Mouse (Mus musculus): Measurements from ENCODE around the gene Slc35e1. TPM values are rescaled to one million over a fixed set of nuclear protein-coding genes. Genes with fewer than 3 reads are reported as not detected.

Slc35e1 gene
- polyA plus RNA-seq, 1 experiment from 2014 or later = 13.4 TPM

DNA sequence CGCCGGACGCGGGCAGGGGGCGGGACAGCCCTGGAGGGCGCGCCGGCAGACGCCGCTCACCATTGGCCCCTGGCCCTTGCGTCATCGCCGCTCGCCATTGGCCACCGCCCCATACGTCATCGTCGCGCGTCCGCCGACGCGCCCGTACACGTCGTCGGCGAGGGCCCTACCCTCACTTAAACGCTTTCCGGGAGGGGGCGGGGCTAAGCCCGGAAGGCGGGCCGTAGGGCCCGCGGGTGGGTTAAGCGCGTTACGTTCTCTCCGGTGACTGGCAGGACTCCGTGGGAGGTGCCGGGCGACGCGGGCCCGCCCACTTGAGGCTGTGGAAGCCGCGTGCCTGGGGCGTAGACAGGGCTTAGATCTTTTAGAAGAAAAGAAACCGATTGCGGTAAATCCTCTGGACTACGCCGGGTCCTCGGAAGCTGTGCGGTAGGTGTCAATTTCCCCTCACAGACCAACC, 238 bp upstream of the Slc35e1 start:
- Histone ChIP-seq H3K4me1 (ENCODE audit: control insufficient read depth, insufficient read depth, low read length) (peaks cover 18% of the 10 kb centered on the region), H3K27me3 (ENCODE audit: control insufficient read depth, insufficient read depth, low read length) (no peaks in the 10 kb centered on the region), H3K9ac (ENCODE audit: low read length) (peak overlapping the region; percentile 79), H3K4me2 (peak overlapping the region; percentile 96), H3K36me3 (ENCODE audit: control insufficient read depth, insufficient read depth, low read length) (peaks cover 8% of the 10 kb centered on the region), H3K9me3 (ENCODE audit: control insufficient read depth, low read length) (no peaks in the 10 kb centered on the region), H3K4me3 (ENCODE audit: low read depth, low read length) (peak overlapping the region; percentile 91), H3K27ac (ENCODE audit: low read depth, low read length) (no peak overlapping the region)
- peak; percentile 97 for ATAC-seq (ENCODE audit: low FRiP score)
- WGBS = under 1% methylated on average over 51 of the region's 56 CpGs
- peak; percentile 100 for DNase-seq (ENCODE audit: low spot score, missing footprints)

DNA sequence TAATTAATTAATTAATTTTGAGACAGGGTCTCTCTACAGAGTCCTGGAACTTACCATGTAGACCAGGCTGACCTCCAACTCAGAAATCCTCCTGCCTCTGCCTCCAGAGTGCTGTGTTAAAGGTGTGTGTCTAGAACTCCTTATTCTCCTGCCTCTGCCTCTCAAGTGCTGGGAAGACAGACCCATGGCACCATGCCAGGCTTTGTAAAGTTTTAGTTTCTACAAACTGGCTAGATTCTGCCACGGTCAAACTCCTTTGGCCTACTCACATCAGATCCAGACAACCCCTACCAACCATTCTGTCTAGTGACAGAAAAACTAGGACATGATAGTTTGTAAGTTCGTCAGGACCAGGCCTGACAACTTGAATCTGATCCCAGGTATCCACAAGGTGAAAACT, 1.4 kb downstream of the Slc35e1 start:
- ATAC-seq (ENCODE audit: low FRiP score) = no peak
- Histone ChIP-seq H3K4me2 (peak overlapping the region; percentile 96), H3K4me3 (ENCODE audit: low read depth, low read length) (peak overlapping the region; percentile 91), H3K9me3 (ENCODE audit: control insufficient read depth, low read length) (no peaks in the 10 kb centered on the region), H3K36me3 (ENCODE audit: control insufficient read depth, insufficient read depth, low read length) (peaks cover 8% of the 10 kb centered on the region), H3K27ac (ENCODE audit: low read depth, low read length) (no peak overlapping the region), H3K27me3 (ENCODE audit: control insufficient read depth, insufficient read depth, low read length) (no peaks in the 10 kb centered on the region), H3K9ac (ENCODE audit: low read length) (peak overlapping the region; percentile 79; the same call in 1 of the 2 replicates), H3K4me1 (ENCODE audit: control insufficient read depth, insufficient read depth, low read length) (peaks cover 18% of the 10 kb centered on the region)
- DNase-seq (ENCODE audit: low spot score, missing footprints) = no peak
- 86% methylated on average over 2 of the region's 2 CpGs for WGBS

DNA sequence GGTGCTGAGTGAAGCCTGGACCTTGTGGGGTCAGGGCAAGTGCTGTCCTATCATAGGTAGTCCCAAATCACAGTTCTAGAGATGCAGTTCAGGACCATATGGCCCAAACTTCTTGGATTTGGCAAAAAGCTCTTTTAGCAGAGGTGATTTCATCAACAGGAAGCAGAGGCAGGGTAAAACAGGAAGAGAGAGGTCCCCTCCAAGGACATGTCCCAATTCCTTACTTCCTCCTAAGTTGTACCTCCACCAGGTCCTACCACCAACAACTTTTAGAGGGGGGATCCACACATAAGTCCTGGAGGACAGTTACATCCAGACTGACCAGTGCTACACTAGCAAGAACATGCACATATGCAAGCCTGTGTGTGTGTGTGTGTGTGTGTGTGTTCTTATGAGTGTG, 5.4 kb downstream of the Slc35e1 start:
- Histone ChIP-seq H3K27me3 (ENCODE audit: control insufficient read depth, insufficient read depth, low read length) (no peaks in the 10 kb centered on the region), H3K36me3 (ENCODE audit: control insufficient read depth, insufficient read depth, low read length) (peaks cover 8% of the 10 kb centered on the region), H3K9ac (ENCODE audit: low read length) (no peak overlapping the region), H3K9me3 (ENCODE audit: control insufficient read depth, low read length) (no peaks in the 10 kb centered on the region), H3K4me2 (no peak overlapping the region), H3K4me3 (ENCODE audit: low read depth, low read length) (no peak overlapping the region), H3K27ac (ENCODE audit: low read depth, low read length) (no peak overlapping the region), H3K4me1 (ENCODE audit: control insufficient read depth, insufficient read depth, low read length) (peaks cover 10% of the 10 kb centered on the region)
- DNase-seq (ENCODE audit: low spot score, missing footprints) (no peak), ATAC-seq (ENCODE audit: low FRiP score) (no peak)

DNA sequence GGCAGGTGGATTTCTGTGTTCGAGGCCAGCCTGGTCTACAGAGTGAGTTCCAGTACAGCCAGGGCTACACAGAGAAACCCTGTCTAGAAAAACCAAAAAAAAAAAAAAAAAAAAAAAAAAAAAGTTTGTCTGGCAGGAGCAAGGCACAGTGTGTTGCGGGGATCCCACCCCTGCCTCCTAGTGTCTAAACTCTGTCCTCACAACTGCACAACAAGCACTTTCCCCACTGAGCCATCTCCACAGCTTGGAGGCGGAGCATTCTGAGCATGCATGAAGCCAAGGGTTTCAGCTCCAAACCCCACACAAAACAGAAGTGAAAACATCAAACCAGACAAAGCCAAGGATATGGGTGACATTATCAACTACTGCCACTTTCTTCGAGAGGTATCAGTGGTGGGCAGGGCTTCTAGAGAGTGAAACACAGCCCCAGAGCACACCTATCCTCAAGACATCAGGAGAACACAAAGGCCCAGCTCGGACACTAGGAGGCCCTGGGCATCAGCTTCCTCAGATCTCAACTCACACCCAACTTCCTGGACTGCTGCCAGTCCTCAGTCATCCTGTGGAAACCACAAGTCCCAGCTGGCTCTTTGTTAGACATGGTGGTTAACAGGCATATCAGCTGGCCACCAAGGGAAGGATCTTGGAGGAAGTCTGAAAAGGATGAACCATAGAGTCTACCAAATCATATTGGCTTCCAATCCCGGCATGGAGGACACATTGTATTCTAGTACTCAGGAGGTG, 6.8 kb downstream of the Slc35e1 start:
- no peak overlapping the region for H3K9ac ChIP-seq (ENCODE audit: low read length)
- no peaks in the 10 kb centered on the region for H3K27me3 ChIP-seq (ENCODE audit: control insufficient read depth, insufficient read depth, low read length)
- no peak for DNase-seq (ENCODE audit: low spot score, missing footprints)
- H3K9me3 ChIP-seq (ENCODE audit: control insufficient read depth, low read length) = no peaks in the 10 kb centered on the region
- no peak for ATAC-seq (ENCODE audit: low FRiP score)
- H3K27ac ChIP-seq (ENCODE audit: low read depth, low read length) = no peak overlapping the region
- H3K4me1 ChIP-seq (ENCODE audit: control insufficient read depth, insufficient read depth, low read length) = peaks cover 3% of the 10 kb centered on the region
- no peak overlapping the region for H3K4me2 ChIP-seq
- no peak overlapping the region for H3K4me3 ChIP-seq (ENCODE audit: low read depth, low read length)
- 88% methylated on average over 6 of the region's 6 CpGs for WGBS
- H3K36me3 ChIP-seq (ENCODE audit: control insufficient read depth, insufficient read depth, low read length) = peaks cover 8% of the 10 kb centered on the region

DNA sequence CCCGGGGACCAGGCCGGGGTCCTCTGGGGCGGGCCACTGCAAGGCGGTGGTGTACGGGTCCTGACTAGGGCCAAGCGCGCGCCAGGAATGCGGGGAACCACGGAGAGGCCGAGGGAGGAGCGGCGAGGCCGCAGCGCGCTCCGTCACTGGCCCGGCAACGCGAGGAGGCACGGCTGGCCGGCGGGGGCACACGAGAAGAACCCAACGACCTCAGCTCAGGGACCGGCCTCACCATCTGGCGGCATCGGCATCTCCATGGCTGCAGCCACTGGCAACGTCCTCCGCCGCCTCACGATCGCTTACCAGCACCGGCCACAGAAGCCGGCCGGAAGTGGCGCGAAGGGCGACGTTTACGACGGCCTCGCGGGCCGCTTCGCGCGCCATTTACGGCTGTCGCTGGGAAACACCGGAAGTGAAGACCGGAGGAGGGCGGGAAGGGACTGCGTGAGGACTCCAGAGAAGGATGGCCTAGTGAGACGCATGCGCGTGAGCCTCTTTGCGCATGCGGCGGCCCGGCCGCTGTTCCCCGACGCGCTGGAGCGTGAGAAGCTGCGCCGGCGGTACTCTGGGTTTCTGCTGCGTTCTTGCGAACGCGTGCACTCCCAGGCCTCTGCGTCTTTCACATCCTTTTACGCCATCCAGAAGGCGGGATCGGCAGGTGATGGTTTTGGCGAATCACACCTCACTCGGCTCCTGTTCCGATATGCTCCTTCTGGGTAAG, 17.4 kb downstream of the Slc35e1 start, which contains the start of gene Cherp:
Cherp (minus strand) TSS at position 401 of the 721 bp plus-strand sequence.
- H3K27me3 ChIP-seq (ENCODE audit: control insufficient read depth, insufficient read depth, low read length) = no peaks in the 10 kb centered on the region
- no peaks in the 10 kb centered on the region for H3K9me3 ChIP-seq (ENCODE audit: control insufficient read depth, low read length)
- ATAC-seq (ENCODE audit: low FRiP score) (peak; percentile 96), DNase-seq (ENCODE audit: low spot score, missing footprints) (peak; percentile 99)
- H3K4me3 ChIP-seq (ENCODE audit: low read depth, low read length) = peak within 1 kb of the TSS; percentile 90
- H3K9ac ChIP-seq (ENCODE audit: low read length) = peak within 1 kb of the TSS; percentile 85
- H3K27ac ChIP-seq (ENCODE audit: low read depth, low read length) = peak within 1 kb of the TSS; percentile 74
- peaks cover 9% of the 10 kb centered on the region for H3K4me1 ChIP-seq (ENCODE audit: control insufficient read depth, insufficient read depth, low read length)
- under 1% methylated on average over 79 of the region's 80 CpGs for WGBS
- peak within 1 kb of the TSS; percentile 98 for H3K4me2 ChIP-seq
- peaks cover 17% of the 10 kb centered on the region for H3K36me3 ChIP-seq (ENCODE audit: control insufficient read depth, insufficient read depth, low read length)

DNA sequence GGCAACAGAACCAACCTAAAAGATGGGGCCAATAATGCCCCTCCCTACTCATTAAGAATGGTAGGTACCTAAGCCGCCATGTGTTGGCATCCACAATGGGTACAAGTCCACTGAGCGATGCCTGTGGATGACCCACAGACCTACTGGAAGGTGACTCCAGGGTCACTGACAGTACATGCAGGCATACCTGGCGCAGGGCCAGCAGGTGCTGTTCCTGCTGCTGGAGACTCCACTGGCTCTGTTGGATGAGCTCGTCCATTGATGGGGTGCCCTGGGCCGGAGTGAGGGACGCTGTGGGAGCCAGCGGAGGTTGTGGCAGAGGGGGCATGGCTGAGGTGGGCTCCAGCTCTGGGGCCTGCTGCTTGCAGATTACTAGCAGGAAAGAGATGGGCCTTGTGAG, 21.7 kb downstream of the Slc35e1 start:
- Histone ChIP-seq H3K27me3 (ENCODE audit: control insufficient read depth, insufficient read depth, low read length) (no peaks in the 10 kb centered on the region), H3K27ac (ENCODE audit: low read depth, low read length) (no peak overlapping the region), H3K9ac (ENCODE audit: low read length) (no peak overlapping the region), H3K9me3 (ENCODE audit: control insufficient read depth, low read length) (no peaks in the 10 kb centered on the region), H3K36me3 (ENCODE audit: control insufficient read depth, insufficient read depth, low read length) (peaks cover 50% of the 10 kb centered on the region), H3K4me1 (ENCODE audit: control insufficient read depth, insufficient read depth, low read length) (peaks cover 3% of the 10 kb centered on the region), H3K4me2 (no peak overlapping the region), H3K4me3 (ENCODE audit: low read depth, low read length) (no peak overlapping the region)
- 94% methylated on average over 7 of the region's 7 CpGs for WGBS
- DNase-seq (ENCODE audit: low spot score, missing footprints) (no peak), ATAC-seq (ENCODE audit: low FRiP score) (no peak)

DNA sequence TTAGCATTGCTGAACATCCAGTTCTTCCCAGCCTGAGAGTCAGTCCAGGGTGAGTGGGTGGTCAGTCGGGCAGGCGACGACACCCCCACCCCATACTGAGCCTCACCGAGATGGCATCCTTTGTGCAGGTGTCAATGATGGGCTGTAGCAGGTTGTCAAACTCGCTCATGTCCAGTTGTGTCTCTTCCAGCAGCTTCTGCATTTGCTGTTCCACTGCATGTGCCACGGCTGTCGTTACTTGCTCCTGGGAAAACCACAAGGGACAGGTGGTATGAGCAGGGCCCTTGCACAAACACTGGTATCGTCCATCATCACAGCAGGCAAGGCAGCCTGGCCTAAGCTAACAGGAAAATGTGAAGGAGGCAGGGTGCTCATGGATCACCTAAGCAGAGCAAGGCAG, 22.4 kb downstream of the Slc35e1 start:
- H3K27me3 ChIP-seq (ENCODE audit: control insufficient read depth, insufficient read depth, low read length) = no peaks in the 10 kb centered on the region

DNA sequence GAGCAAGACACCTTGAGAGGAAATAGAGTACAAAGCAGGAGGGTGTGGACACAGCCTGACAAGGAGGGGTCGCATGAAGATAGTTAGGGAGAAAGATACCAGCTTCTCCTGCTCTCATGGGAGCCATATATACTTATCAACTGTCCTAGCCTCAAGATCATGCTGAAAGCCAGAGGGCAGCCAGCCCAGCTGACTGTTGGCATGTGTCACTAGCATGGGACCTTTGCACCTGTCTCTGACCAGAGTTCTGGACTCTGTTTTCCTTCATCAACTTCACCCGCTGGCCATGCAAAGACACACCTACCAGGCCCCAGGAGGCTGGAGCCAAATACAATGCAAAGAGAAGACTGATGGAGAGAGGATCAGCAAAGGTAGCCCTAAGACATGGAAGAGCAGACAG, 23.2 kb downstream of the Slc35e1 start:
- DNase-seq (ENCODE audit: low spot score, missing footprints) = no peak
- Histone ChIP-seq H3K4me2 (no peak overlapping the region), H3K36me3 (ENCODE audit: control insufficient read depth, insufficient read depth, low read length) (peaks cover 63% of the 10 kb centered on the region), H3K27ac (ENCODE audit: low read depth, low read length) (no peak overlapping the region), H3K4me1 (ENCODE audit: control insufficient read depth, insufficient read depth, low read length) (peaks cover 2% of the 10 kb centered on the region), H3K9me3 (ENCODE audit: control insufficient read depth, low read length) (no peaks in the 10 kb centered on the region), H3K27me3 (ENCODE audit: control insufficient read depth, insufficient read depth, low read length) (no peaks in the 10 kb centered on the region), H3K9ac (ENCODE audit: low read length) (no peak overlapping the region), H3K4me3 (ENCODE audit: low read depth, low read length) (no peak overlapping the region)
- ATAC-seq (ENCODE audit: low FRiP score) = no peak
- WGBS = 88% methylated on average over 2 of the region's 2 CpGs

More for the DNA sequence above, 22.4 kb downstream of the Slc35e1 start:
- no peaks in the 10 kb centered on the region for H3K9me3 ChIP-seq (ENCODE audit: control insufficient read depth, low read length)
- H3K4me2 ChIP-seq = no peak overlapping the region
- 95% methylated on average over 8 of the region's 8 CpGs for WGBS
- H3K4me1 ChIP-seq (ENCODE audit: control insufficient read depth, insufficient read depth, low read length) = peaks cover 3% of the 10 kb centered on the region
- no peak for ATAC-seq (ENCODE audit: low FRiP score)
- H3K36me3 ChIP-seq (ENCODE audit: control insufficient read depth, insufficient read depth, low read length) = peaks cover 57% of the 10 kb centered on the region
- H3K4me3 ChIP-seq (ENCODE audit: low read depth, low read length) = no peak overlapping the region
- H3K27ac ChIP-seq (ENCODE audit: low read depth, low read length) = no peak overlapping the region
- no peak overlapping the region for H3K9ac ChIP-seq (ENCODE audit: low read length)
- no peak for DNase-seq (ENCODE audit: low spot score, missing footprints)

DNA sequence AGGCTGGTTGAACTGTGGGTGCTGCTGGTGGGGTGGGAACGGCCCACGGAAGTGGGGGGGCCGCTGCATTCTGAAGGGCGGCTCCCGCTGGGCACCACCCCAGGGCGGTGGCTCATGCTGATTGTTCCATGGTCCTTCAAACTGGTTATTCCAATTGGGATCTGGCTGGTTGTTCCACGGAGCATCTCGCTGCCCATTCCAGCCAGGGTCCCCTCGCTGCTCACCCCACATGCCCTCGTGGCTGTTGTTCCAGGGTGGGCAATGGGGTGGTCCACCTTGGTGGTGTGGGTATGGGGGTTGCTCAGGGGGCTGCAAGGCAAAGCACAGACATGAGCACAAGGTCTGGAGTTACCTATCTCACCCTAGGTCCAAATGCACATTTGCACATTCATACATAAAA, 28.2 kb downstream of the Slc35e1 start:
- DNase-seq (ENCODE audit: low spot score, missing footprints) (peak; percentile 51), ATAC-seq (ENCODE audit: low FRiP score) (no peak)
- Histone ChIP-seq H3K36me3 (ENCODE audit: control insufficient read depth, insufficient read depth, low read length) (peaks cover 82% of the 10 kb centered on the region), H3K4me2 (no peak overlapping the region), H3K9ac (ENCODE audit: low read length) (no peak overlapping the region), H3K4me1 (ENCODE audit: control insufficient read depth, insufficient read depth, low read length) (no peaks in the 10 kb centered on the region), H3K9me3 (ENCODE audit: control insufficient read depth, low read length) (no peaks in the 10 kb centered on the region), H3K4me3 (ENCODE audit: low read depth, low read length) (no peak overlapping the region), H3K27ac (ENCODE audit: low read depth, low read length) (no peak overlapping the region), H3K27me3 (ENCODE audit: control insufficient read depth, insufficient read depth, low read length) (no peaks in the 10 kb centered on the region)
- over 99% methylated on average over 10 of the region's 10 CpGs for WGBS

Measured in midbrain, embryonic 11.5 days (tissue).